Mouse (Mus musculus) CD4-positive, CD25-positive, alpha-beta regulatory T cell (primary cell): ENCODE data around the gene Dusp23. TPM values are rescaled to one million over a fixed set of nuclear protein-coding genes. Genes with fewer than 3 reads are reported as not detected.

Experiments
- polyA plus RNA-seq: library from polyadenylated mRNA; unstranded; fragments of 100-300 nt; shearing (Covaris generic); gene quantifications from one replicate; pipeline ENCODE4 v1.2.1, GENCODE M21; 2017

The Dusp23 gene
- polyA plus RNA-seq, result 4.9 TPM

GRCm38 (mm10) chr1:172632451-172633326, at the start of gene Dusp23:
Gene Dusp23, minus strand, starts transcription at chr1:172632962.

GRCm38 (mm10) chr1:172602326-172602725, 30.4 kb downstream of the Dusp23 start, which contains the start of gene Fcrl6:
Gene Fcrl6, minus strand, starts transcription at chr1:172602551.

GRCm38 (mm10) chr1:172590385-172590784, 42.4 kb downstream of the Dusp23 start, which contains the start of gene Slamf8:
Gene Slamf8, minus strand, starts transcription at chr1:172590568.

Other genes with a start within 250 kb of the Dusp23 start
- not detected for gene Slamf9, start 157.6 kb downstream of the Dusp23 start, polyA plus RNA-seq
- 2.0 TPM for gene Igsf9, start 151.2 kb downstream of the Dusp23 start, polyA plus RNA-seq
- gene Tagln2, start 132.9 kb downstream of the Dusp23 start, polyA plus RNA-seq, result 262 TPM
- 0.07 TPM for gene Cfap45, start 112.2 kb downstream of the Dusp23 start, polyA plus RNA-seq
- gene Vsig8, start 77.0 kb downstream of the Dusp23 start, polyA plus RNA-seq, result not detected
- 0.18 TPM for gene Slamf8, start 42.4 kb downstream of the Dusp23 start, polyA plus RNA-seq
- gene Fcrl6, start 30.4 kb downstream of the Dusp23 start, polyA plus RNA-seq, result not detected
- not detected for gene Crp, start 65.1 kb upstream of the Dusp23 start, polyA plus RNA-seq